Mouse (Mus musculus): ENCODE results near the gene Lrrn2.

The Lrrn2 gene

DNA sequence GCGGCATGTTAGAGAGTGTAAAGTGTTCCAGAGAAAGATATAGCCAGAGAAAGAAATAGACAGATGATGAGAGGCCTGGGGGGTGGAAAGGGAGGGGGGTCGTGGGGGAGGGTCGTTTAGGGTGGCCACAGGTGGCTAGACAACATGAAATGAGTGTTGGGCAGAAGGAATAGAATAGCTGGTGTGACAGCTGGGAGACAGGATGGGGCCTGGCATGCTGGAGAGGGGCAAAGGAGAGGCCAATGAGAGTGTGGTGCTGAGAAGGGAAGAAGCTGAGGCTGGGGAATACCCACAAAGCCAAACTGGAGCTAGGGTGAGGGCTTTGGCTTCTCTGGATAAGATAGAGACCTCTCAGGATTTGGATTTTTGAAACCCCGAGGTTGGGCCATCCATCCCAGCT, 6.6 kb downstream of the Lrrn2 start:
- DNase-seq: no peak

DNA sequence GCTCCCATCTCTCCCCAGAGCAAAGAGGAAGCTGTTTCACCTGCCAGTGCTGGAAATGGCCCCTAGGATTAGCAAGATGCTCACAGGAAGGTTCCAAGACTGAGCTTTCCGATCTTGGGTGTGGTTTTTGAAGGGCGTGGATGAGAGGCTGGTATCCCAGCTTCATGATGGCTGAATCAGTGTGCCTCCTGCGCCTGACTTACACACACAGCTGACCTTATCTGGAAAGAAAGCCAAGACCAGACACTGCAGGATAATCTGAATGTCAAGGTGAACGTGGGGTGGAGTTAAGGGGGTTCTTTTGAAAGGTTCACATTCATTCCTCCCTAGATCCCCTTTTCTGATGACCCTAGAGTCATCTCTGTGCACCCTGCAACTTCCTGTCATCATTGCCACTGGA, 8.7 kb downstream of the Lrrn2 start:
- DNase-seq: no peak

DNA sequence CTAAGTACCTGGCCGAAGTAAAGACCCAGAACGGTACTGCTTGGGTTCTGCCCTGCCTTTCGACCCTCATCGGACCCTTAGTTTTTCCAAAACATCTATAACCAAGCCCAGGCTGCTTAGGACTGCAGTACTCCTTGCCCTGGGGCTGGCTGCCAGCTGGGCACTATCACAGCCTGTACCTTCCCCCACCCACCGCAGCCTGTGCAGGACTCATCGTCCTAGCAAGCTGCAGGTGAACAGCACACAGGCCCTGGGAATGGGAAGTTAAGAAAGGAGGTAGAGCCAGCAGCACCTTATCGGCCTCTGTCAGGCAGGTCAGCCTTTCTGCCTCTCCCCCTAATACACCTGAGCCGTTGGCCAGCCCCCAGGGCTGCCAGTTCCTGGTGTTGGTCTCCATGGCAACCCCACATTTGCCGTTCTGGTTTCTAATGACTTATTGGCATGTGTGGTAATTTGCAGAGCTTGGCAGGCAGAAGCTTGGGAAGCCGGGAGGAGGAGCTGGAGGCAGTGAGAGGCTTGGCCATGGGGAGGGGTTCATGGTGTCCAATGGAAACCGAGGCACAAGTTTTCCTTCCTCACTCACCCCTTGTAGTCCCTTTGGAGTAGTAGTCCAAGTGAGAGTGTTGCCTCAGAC, 10.2 kb downstream of the Lrrn2 start:
- no peak for DNase-seq

DNA sequence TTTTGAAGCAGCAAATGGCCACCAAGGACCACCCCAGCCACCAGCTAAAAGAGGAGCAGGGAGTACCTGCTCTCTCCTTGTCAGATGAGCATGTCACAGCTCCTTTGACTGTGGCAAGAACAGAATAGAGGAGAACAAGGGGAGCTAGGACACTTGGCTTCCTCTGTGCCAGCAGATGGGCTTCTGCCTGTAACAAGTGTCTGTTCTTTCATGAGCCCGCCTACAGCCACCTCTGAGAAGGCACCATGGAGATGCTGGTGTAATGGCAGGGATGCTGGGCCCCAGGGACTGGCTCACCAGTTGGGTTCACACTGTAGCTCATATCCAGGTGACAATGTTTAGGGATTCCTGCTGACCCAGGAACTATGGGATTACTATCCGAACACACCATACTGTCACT, 12.0 kb downstream of the Lrrn2 start:
- peak in 1 of 2 experiments; percentile 9 for DNase-seq

DNA sequence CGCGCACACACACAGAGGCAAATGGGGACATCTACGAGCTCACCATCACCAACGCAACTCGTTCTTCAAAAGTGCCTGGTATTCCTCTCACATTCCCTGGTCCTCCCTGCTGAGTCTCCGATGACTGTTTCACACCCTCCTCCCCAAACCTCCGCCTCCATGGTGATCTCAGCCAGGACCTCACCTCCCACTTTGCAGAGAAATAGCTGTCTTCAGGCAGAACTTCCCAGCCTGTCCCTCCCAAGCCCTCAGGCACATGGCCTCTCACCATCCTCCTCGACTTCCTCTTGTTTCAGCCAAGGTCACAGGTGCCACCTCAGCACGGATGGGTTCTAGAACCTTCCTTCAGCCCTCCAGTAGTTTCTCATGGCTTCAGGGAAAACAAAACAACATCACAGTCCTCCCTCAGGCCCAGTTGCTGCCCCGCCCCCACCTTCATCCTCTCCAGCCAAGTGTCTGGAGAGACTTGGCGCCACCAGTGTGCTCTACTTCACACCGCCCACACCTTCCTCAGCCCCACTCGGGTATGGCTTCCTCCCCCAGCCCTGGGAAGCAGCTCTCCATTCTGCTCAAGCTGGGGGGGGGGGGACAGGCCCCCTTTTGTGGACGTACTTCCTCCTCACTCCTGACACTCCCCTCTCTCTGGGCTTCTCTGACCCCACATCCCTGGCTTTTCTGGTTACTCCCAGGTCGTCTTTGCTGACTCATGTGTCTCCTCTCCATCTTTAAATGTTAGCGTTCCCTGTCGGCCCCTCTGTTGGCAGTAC, 13.4 kb downstream of the Lrrn2 start:
- DNase-seq: no peak

DNA sequence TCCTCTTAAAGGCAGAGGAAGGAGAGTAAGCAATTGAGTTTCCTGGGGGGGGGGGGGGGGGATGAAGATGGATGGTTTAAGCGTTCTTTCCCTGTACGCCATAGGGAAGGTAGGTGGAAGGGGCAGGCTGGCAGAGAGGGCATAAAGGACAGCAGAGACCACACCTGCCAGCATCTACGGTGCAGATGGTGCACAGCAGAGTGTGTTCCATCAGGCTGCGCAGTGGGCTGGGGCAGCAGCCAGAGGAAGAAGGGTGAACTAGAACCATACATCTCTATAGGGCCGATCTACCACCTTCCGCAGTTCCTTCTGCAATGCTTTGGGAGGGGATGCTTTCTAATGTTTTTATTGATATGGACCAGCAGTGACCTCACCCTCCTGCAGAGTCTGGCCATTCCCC, 19.0 kb downstream of the Lrrn2 start:
- no peak for DNase-seq

DNA sequence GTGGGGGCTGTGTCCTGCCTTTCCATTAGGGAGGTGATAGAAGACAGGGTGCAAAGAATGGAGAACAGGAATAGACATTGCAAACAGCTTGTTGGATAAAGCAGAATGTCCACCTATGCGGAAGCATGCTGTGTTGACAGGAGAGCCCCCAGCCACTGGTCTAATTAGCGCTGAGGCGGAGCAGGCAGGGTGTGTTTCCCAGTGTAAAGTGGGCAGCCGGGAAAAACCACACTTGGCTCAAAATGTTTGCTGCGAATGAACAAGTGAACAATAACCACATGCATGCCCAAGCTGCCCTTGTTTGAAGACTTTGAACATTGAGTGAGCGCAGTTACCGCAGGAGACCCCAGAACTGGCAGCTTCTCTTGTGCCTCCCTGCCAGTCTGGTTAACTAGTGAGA, 19.6 kb downstream of the Lrrn2 start:
- DNase-seq: no peak

DNA sequence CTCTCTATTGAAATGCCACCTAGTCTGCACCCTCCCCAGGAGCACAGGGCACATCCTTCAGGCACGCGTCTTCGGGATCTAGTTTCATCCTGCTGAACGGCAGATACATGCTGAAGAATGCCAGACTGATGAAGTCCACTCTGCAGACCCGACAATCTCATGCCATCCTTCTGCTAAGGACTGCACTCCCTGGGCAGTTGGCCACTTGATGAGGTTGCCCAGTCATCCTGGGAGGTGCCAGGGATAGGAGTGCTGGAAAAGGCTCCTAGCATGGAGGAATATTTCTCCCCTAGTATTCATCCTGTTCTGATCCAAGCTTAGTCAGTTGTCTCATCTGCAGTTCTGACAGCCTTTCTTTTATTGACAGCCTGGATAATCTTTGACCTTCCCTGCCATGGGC, 20.9 kb downstream of the Lrrn2 start:
- DNase-seq: no peak

DNA sequence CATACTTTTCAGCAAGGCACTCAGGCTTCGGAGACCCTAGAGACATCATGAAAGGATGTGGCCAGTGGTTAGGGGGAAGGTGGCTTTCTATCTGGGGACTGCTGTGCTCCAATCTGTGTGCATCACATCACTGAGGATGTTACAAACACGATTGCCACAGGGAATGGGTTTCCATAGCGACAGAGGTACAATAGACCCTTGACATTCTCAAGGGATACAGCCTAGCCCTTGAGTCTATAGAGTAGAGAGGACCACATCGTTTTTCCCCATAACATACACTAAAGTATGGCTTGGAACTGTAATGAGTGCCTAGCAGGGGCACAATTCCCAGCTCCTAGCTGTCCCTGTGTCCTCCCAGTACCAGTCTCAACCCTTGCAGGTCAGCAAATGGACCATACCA, 23.4 kb downstream of the Lrrn2 start:
- no peak for DNase-seq

DNA sequence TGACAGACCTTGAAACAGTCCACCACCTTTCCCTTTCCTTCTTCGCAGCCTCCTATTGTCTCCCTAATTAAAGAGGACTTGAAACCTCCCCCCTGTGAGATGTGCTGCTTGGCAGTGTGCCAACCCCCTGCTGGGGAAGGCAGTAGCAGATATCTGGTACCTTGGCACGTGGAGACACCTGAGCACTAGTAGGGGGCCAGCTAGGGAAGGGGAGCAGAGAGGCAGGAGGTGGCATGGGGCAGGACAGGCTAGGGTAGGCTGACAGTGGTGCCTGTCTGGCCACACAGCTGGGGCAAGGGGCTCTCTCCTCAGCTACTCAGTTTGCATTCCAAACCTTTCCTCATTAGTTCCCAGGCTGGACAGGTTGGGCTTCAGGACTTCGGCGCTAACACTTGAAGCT, 29.0 kb downstream of the Lrrn2 start:
- DNase-seq: no peak

DNA sequence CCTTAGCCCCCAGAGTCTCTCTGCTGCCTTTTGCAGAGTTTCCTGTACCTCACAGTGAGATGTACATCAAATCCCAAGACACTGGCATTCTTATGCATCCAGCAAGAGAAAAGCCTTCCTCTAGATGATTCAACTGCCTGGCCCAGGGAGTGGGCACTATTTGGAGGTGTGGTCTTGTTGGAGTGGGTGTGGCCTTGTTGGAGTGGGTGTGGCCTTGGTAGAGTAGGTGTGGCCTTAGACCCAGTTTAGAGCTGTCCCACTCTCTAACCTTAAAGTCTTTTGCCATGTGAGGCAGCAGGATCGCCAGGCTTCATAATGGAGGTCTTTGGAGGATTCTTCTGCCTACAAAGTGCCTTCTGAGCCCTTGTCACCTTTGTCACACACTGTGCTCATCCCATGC, 29.9 kb downstream of the Lrrn2 start:
- DNase-seq: no peak

DNA sequence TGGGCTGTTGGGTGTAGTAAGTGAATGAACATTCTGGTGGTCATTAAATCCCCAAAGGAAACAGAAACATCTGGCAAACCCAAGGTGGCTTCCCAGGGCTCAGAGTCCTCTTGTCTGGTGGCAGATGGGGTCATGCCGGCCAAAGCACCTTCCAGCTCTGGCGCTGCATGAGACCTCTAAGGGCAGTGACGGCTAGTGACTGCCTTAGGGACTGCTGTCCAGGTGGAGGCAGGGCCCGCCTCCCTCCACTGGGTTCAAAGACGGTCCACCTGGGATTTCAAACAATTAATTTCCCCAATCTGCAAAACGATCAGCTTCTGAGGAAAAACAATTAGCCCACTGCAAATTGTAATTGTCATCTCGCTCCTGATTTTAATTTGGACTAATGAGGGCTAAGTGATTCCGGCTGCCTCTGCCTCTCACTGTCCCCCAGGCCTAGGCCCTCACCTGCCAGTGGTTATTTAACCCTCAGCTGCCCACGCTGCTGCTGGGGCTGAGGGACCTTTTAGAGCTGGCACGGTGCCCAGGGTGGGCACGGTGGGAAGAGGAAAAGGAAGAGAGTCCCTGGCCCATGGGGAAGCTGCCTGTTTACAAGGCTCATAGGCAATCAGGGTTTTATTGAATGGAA, 30.5 kb downstream of the Lrrn2 start:
- no peak for DNase-seq

DNA sequence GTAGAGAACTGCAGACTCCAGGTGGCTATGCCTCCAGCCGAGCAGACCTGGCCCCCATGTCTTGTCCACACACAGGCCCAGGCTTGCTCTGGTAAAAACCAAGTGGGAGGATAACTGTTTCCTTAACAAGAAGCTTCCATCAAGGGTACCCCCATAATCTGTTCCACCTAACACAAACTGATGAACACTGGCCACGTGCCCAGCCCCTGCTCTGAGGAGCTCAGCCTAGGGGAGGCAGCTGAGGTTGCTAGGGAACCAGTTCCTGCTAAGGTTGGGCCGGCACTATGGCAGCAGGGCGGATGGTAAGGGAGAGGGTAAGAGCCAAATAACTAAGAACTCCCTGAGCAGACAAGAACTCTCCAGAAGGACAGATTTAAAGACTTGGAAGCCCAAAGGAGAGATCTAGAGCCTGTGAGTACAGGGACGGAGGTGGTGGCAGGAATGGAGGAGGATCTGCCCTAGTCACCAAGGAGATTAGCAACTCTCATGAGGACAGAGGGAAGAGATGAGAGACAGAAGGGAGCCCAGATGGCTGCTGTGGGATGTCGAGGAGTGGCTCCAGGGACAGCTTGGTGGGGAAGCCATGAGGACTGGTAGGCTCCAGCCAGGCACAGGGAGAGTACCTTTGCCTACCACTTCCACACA, 35.9 kb downstream of the Lrrn2 start:
- DNase-seq: no peak

DNA sequence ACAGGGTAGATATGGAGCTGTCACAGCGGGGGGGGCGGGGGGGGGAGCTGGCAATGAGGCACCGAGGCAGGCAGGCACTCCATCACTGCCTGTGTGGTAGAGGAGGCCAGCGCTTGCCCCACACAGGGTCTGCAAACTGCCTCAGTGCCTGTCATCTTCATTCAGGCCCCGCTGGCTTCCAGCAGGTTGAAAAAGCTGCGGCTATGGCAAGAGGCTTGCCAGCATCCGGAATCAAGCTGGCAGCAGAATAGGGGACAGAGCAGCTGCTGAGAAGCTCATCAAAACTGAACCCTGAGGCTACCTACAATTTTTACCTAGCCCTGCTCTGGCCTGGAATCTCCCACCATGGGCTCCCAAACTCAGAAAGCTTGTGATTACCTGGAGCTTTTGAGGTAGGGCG, 37.5 kb downstream of the Lrrn2 start:
- DNase-seq: no peak

DNA sequence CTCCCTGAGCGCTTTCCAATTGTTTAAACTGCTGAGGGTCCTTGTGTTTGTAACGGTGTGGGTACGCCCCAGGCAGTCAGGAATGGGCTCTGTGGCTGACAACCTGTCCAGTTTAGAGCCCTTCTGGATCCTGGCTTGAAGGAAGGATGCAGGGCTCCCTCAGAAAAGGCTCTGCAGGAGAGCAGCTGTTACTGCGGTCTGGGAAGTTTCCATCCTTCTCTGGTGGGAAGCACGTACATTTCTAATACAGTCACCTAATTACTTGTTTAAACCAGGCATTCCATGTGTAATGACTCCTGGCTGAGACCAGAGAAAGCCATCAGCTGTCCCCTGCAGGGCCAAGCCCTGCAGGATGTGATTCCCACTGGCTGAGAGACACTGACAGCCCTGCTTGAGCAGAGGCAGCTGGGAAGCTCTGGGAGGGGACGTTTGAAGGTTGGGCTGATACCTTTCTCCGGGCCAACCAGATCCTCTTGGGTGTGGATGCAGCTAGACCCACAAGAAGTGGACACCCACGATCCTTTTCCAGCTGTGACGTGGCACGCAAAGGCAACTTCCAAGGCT, 38.1 kb downstream of the Lrrn2 start:
- peak; percentile 6 to 59 for DNase-seq

DNA sequence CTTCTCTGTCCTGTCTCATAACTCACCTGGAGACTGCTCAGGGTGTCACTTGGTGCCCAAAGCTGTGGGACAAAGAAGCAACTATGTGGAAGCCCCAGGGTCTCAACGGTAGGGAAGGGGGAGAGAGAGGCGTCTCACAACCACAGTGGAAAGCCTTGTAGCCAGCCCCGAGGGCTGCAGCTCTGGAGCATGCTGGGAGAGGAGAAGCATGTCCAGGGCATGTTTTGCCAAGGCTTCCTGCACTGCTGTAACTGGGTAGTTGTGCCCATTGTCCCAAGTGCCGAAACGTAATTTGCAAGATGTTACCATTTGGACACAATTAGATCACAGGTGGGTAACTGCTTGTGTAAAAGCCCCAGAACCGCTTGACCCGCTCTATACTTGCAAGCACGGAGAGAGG, 39.2 kb downstream of the Lrrn2 start:
- no peak for DNase-seq

DNA sequence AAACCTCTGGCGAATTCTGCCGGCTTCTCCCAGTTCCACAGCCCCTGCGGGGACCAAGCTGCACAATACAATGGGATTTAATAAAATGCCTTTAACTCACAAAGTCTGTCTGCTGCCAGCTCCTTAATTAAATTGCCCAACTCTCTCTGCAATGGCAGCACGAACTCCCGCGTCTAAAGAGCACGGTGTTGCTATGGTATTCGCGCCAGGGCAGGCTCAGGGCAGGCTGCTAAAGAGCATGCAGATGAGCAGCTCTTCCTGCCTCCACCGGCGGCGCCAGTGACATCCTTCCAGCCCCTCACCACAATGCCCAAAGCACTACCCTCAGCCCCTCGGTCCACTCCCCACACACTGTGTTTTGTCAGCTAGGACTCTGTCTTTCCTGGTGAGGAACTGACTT, 41.0 kb downstream of the Lrrn2 start:
- DNase-seq: no peak

DNA sequence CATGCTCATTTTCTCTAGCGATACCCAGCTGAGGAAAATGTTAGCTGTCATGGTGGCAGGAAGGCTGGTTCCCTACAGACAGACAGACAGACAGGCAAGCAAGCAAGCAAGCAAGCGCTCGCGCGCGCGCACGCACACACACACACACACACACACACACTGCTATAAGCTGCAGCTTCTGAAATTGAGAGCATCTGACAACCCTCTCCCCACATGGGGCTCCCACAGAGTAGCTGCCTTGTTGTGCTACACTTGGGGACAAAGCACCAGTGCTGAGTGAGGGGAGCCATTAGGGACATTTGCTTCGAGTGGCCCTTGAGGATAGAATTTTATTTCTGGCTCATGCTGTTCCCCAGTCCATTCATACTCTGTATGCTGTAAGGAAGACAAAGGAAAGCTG, 42.2 kb downstream of the Lrrn2 start:
- DNase-seq: no peak

DNA sequence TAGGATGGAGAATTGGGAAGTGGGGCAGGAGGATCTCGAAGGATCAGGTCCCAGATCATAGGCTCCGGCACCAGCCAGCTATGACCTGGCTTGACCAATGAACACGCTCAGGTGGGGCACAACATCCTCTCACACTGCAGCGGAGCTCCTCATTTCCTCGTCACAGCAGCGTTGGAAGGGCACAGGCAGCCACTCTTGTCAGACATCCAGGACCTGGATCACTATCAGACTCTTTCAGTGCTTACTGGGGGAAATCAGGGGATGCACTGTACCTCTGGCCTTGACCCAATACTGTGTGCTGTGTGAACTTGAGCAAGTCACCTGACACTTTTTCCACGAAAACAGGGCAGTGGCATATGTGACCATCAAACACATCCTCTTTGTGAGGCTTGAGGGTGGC, 45.2 kb downstream of the Lrrn2 start:
- DNase-seq: no peak

DNA sequence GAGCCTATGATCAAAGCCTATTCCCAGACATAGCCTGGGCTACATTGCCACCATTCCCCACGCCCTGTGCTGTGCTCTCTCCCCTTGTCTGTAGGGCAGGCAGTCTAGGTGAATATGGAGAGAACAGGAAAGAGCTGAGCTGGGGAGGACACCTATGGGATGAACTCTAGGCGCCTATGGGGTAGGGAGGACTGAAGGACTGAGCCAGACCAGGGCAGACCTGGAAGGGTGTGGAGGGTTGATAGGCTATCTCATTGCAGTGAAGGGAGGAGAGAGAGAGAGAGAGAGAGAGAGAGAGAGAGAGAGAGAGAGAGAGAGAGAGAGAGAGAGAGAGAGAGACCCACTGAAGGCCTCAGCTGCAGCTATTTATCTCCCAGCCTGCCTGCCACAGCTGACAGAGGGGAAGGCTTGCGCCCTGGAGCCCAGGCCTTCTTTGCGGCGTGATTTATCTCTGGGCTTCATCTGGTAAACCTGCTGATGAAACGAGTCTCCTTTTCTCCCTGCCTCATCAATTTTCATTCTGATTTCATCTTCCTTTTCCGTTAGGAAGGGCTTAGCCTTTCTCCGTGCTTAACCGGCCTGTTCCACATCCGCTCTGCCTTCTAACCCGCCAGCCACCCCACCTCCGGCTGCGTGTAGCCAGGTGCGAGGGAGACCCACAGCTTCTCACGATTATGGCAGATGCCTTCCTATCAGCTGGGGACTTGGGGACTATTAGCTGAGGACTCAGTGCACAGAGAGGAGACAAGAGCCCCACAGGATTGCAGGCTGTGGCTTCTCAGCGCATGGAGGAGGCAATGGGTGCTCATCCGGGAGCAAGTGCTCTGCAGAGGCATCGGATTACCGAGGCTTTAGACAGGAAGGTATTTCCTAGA, 48.2 kb downstream of the Lrrn2 start:
- no peak for DNase-seq

DNA sequence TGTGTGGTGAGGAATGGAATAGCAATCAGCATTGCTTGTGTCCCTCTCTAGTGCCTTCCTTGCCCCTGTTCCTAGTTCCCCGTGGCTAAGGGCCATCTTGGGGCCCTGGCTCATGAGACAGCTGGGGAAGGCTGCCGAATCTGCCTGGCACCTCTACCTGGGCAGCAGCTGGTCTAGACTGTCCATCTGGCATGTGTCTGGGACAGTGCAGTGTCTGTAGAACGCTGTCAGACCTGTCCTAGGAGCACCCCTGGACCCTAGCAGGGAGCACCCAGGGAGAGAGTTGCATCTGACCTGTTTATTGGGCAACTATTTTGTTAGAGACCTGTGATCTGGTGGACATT, 48.8 kb downstream of the Lrrn2 start:
- no peak for DNase-seq

DNA sequence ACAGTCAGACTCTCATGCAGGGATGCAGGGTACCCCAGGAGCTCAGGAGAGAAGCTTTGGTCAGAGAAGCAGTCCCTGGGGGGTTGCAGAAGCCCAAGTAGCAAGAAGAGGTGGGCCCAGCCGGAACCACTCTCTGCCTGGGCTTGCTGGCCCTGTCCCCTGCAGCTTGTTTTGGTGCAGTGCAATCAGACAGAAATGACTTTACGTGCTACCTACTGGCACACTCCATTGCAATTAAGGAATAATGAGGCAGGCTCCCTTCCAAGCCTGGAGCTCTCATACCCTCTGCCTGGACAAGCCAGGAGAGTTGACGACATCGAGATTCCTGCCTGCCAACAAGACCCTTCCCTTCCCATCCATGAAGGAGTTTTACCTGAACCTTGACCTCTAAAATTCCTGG, 50.2 kb downstream of the Lrrn2 start:
- no peak for DNase-seq

DNA sequence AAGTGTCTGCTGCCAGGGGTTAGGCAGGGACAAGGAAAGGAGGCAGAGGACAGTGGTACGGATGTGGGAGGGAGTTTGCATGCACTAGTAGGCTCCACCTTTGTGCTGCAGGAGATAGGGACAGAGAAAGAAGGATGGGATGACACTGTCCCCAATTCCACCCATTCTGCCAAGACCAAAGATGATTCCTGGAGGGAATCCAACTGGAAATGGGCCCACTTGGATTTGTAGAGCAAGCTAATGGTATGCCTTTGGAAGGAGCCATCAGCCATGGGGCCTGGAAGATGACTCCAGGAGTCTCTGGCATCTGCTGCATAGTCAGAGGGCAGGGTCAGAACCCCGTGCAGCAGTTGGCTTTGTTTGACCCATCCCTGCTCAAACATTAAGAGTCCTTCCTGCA, 52.3 kb downstream of the Lrrn2 start:
- no peak for DNase-seq
